Mouse (Mus musculus) testis, adult 2 months (tissue): ENCODE data around the gene Thy1. TPM values are rescaled to one million over a fixed set of nuclear protein-coding genes. Genes with fewer than 3 reads are reported as not detected.

Experiments used
- H3K27ac ChIP-seq: fragments of 200-500 bp; 2 replicates; pipeline ENCODE4 v1.5.1; 2012; ENCODE audit warnings: low read depth, low read length; ENCODE audit not compliant: control insufficient read depth, insufficient read depth
- H3K27me3 ChIP-seq: fragments of 200-500 bp; 2 replicates; pipeline ENCODE4 v1.6.1; 2012; ENCODE audit warnings: mild to moderate bottlenecking, low read length, moderate library complexity; ENCODE audit not compliant: control insufficient read depth, insufficient read depth
- H3K36me3 ChIP-seq: fragments of 200-500 bp; 2 replicates; pipeline ENCODE4 v1.6.1; 2012; ENCODE audit warnings: mild to moderate bottlenecking, low read length; ENCODE audit not compliant: control insufficient read depth, insufficient read depth
- H3K4me1 ChIP-seq: fragments of 200-500 bp; 2 replicates; pipeline ENCODE4 v1.6.1; 2012; ENCODE audit warnings: low read length; ENCODE audit not compliant: control insufficient read depth, insufficient read depth
- H3K4me3 ChIP-seq: fragments of 200-500 bp; 2 replicates; pipeline ENCODE4 v1.5.1; 2012; ENCODE audit warnings: low read depth, mild to moderate bottlenecking, low read length, moderate library complexity, mixed read lengths; ENCODE audit not compliant: control insufficient read depth
- CTCF ChIP-seq: fragments of 200-500 bp; IDR thresholded peaks from 2 replicates; pipeline ENCODE4 v1.5.1; 2012; ENCODE audit warnings: low read depth, mild to moderate bottlenecking, inconsistent platforms, low read length, moderate library complexity; ENCODE audit not compliant: control insufficient read depth, insufficient read depth, insufficient replicate concordance
- POLR2A ChIP-seq: fragments of 200-500 bp; IDR thresholded peaks from 2 replicates; pipeline ENCODE4 v1.6.1; 2012; ENCODE audit warnings: low read depth, mild to moderate bottlenecking, inconsistent platforms, low read length, moderate library complexity; ENCODE audit not compliant: control insufficient read depth
- polyA plus RNA-seq: library from polyadenylated mRNA; depleted of rRNA; stranded (reverse); fragments of >200 nt; gene quantifications from 2 replicates; pipeline ENCODE4 v1.2.3, GENCODE M21; 2012; rRNA removed

The Thy1 gene
- polyA plus RNA-seq = 0.36 and 0.95 TPM in 2 replicates

DNA sequence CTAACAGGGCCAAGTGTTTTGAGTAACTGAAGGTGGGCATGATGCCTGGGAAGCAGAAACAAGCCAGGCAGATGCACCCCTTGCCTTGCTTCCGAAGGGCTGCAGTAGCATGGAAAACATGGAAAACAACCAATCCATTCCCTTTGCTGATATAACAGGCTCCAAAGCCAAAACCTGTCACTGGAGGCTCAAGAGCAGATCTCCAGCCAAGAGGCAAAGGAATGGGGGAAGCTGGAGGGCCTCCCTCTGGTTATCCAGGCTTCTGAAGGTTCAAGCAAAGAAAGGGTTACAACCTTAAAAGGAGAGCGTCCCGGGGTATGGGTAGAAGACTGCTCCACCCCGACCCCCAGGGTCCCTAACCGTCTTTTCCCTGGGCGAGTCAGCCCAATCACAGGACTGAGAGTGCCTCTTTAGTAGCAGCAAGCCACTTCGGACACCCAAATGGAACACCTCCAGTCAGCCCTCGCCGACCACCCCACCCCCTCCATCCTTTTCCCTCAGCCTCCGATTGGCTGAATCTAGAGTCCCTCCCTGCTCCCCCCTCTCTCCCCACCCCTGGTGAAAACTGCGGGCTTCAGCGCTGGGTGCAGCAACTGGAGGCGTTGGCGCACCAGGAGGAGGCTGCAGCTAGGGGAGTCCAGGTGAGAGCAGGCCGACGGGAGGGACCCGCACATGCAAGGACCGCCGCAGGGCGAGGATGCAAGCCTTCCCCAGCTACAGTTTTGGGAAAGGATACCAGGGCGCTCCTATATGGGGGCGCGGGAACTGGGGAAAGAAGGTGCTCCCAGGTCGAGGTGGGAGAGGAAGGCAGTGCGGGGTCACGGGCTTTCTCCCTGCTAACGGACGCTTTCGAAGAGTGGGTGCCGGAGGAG is at the start of gene Thy1:
Gene Thy1 (plus strand): TSS at position 549 of the 872 bp plus-strand sequence.
- Histone ChIP-seq H3K27ac (no peak within 1 kb of the TSS), H3K4me3 (peak within 1 kb of the TSS; percentile 1), H3K27me3 (no peaks in the 10 kb centered on the region), H3K36me3 (no peaks in the 10 kb centered on the region), H3K4me1 (peaks cover 8% of the 10 kb centered on the region)
- no peak for TF ChIP-seq CTCF

DNA sequence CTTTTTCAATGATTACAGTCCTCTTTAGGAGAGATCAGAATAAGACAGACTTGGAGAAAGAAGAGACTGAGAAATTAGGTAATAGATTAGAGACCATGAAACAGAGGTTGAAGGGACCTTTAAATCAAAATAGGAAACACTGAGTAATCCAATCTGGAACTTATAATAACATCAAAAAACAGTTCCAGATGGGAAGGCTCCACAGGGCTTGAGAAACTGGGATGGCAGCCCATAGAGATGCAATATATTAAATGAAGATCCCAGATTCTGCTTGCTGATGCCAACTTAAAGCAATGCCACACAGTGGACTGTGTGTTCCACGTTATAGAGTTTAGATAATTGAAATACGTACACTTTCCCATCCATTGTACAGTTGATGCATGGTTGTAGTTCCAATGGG is 45.5 kb upstream of the Thy1 start:
- Histone ChIP-seq H3K27me3 (no peaks in the 10 kb centered on the region), H3K36me3 (no peaks in the 10 kb centered on the region), H3K27ac (no peak overlapping the region), H3K4me1 (no peaks in the 10 kb centered on the region), H3K4me3 (no peak overlapping the region)
- no peak for TF ChIP-seq POLR2A
- TF ChIP-seq CTCF = no peak

DNA sequence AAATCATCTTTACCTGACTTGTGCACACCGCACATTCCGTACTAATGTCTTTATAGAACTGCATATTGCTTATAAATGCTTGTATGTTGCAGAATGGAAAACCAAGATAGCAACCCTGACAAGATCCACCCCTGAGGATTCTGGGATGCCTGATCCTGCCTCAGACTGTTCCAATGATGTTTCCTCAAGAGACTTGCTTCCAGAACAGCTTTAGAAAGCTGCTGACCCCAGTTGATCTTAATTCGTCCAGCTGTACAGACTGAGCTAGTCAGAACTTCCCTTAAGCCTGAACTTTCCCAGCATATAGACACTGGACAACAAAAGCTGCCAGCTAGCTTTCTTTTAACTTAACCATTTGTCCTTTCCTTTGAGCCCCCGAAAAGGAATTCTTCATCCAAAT is 44.3 kb upstream of the Thy1 start:
- no peaks in the 10 kb centered on the region for H3K27me3 ChIP-seq
- no peak overlapping the region for H3K4me3 ChIP-seq
- H3K27ac ChIP-seq = no peak overlapping the region
- no peaks in the 10 kb centered on the region for H3K4me1 ChIP-seq
- TF ChIP-seq CTCF (no peak), POLR2A (no peak)
- no peaks in the 10 kb centered on the region for H3K36me3 ChIP-seq

DNA sequence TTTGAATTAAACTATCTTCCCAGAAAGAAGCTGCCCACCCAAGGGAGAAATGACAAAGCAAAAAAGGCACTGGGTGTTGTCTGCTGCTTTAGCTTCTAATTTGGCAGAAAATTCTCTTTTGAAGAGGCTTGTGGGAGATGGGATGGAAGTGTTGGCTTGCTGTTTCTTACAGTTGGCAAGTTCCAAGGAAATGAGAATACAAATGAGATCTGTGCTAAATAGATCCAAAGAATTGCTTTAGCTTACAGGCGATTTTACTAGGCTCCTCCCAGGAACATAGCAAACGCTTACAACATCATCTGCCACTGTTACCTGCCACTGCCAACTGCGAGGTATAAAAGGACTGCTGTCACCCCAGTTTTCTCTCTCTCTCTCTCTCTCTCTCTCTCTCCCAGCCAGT is 38.8 kb upstream of the Thy1 start:
- no peaks in the 10 kb centered on the region for H3K4me1 ChIP-seq
- no peak for TF ChIP-seq CTCF
- no peak for TF ChIP-seq POLR2A

DNA sequence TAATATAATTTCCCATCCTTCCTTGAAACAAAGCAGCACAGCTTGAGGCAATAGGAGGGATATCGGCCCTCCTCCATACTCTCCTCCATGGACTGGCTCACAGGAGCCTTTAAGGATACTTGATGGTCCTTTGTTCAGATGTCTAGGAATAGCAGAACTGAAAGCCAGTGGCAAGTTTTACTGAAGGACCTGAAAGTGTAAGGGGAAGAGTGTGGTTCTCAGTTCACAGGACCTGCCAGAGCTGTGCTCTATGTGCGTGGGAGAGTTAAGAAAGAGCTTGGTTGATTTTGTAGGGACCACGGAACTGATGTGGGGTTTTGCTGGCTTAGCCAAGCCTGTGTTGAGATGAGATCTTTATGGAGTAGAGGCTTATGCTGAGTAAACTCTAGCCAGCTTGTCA is 37.9 kb upstream of the Thy1 start:
- no peak for TF ChIP-seq POLR2A
- TF ChIP-seq CTCF = no peak
- Histone ChIP-seq H3K4me3 (no peak overlapping the region), H3K27me3 (no peaks in the 10 kb centered on the region), H3K4me1 (no peaks in the 10 kb centered on the region), H3K36me3 (no peaks in the 10 kb centered on the region), H3K27ac (no peak overlapping the region)

More for the DNA sequence above, 38.8 kb upstream of the Thy1 start:
- H3K4me3 ChIP-seq = no peak overlapping the region
- no peak overlapping the region for H3K27ac ChIP-seq
- H3K27me3 ChIP-seq = no peaks in the 10 kb centered on the region
- H3K36me3 ChIP-seq = no peaks in the 10 kb centered on the region

DNA sequence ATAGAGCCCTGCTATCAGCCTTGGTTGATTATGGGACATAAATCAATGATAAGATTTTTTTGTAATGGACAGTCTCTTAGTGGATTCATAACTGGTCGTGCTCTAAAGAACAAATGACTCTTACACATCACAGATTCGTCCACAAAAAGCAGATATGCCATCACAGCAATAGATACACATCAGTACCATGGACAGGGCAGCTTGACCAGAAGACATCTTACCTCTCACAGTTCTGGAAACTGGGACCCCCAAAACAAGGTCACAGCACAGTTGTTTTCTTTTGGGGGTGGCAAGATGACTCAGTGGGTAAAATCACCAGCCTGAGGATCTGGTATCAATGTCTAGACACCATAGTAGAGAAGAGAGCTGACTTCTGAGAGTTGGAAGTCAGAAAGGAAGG is 35.9 kb upstream of the Thy1 start:
- TF ChIP-seq POLR2A = no peak
- no peak for TF ChIP-seq CTCF
- H3K36me3 ChIP-seq = no peaks in the 10 kb centered on the region
- H3K27me3 ChIP-seq = no peaks in the 10 kb centered on the region
- H3K4me3 ChIP-seq = no peak overlapping the region
- H3K4me1 ChIP-seq = no peaks in the 10 kb centered on the region
- H3K27ac ChIP-seq = no peak overlapping the region

DNA sequence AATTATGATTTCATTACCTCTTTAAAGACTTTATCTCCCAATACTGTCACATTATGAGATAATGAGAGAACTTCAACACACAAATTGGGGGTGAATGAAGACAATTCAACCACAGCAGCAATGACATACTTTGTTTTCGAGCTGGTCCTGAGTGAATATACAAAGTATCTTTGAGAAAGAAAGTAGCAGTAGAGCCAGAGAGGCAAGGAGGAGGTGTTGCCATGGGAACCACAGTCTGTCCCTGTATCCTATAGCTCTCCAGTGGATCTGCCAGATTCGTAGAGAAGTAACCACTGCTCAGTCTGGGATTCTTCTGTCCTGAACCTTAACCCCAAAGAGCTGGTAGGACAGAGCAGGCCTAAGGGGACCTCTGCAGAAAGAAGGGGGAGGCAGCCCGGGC is 35.2 kb upstream of the Thy1 start:
- H3K4me3 ChIP-seq = no peak overlapping the region
- no peaks in the 10 kb centered on the region for H3K4me1 ChIP-seq
- H3K27ac ChIP-seq = no peak overlapping the region
- TF ChIP-seq CTCF = no peak
- TF ChIP-seq POLR2A = no peak
- H3K36me3 ChIP-seq = no peaks in the 10 kb centered on the region
- H3K27me3 ChIP-seq = no peaks in the 10 kb centered on the region
